Mouse (Mus musculus) neutrophil, adult 59 days (primary cell): ENCODE data around the gene Cpd. TPM values are rescaled to one million over a fixed set of nuclear protein-coding genes. Genes with fewer than 3 reads are reported as not detected.

Experiments used
- total RNA-seq, 2 experiments: library from RNA; stranded (reverse); gene quantifications; 1 replicate in 1 of 2; 2 replicates in 1 of 2; pipeline ENCODE4 v1.2.4; 2023

The Cpd gene
- total RNA-seq: 10 to 100 TPM; 68.0 to 83.0 TPM

DNA sequence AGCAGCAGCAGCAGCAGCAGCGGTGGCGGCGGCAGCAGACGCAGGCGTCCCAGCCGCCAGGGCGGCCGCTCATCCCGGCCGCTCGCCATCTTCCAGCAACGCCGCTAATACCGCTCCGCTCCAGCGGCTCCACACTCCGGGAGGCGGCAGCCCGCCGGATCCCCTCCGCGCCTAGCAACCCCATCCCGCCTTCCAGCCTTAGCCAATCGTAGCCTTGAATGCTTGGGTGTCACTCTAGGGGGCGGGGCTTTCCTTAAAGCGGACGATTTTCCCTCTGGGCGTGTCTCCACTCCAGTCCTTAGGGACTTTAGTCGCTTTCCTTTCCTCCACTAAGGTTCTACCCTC lies at the start of gene Cpd:
TSS of gene Cpd (minus strand) at position 141 of the 345 bp plus-strand sequence.

DNA sequence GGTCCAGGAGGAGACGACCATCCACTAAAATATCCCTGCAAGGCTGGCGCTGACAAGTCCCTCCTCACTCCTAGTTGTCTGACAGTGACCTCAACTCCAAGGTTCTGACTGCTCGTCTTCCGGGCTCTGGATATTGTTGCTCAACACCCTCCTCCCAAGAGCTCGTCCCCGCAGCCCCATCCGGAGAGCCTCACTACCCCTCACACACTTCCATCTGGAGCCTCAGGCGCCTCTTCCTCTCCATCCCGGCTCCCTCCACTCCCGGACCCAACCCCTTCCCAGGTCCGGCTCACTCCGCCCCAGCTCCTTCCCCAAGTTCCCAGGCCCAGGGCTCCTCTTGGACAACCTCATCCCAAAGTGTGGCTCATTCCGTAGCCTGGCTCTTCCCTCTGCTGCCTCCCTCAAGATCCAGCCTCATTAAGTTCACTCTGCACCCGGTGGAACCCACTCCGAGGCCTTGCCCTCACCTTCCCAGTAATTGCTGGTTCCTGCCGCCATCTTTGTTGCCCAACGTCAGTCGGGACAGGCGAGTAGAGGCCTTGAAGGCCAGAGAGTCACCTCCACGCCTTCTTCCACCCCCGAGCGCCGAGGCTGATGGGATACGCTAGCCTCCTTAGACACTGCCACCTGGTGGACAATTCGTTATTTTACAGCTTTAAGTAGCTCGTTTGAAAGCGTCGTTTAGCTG lies 83.6 kb downstream of the Cpd start, which contains the start of gene Gosr1:
TSS of gene Gosr1 (minus strand) at position 527 of the 688 bp plus-strand sequence.

Other genes with a start within 250 kb of the Cpd start
- 100 to 1,000 TPM; 106 to 116 TPM for gene Abr, start 224.7 kb downstream of the Cpd start, total RNA-seq
- gene Bhlha9, start 174.5 kb downstream of the Cpd start, total RNA-seq: not detected
- not detected for gene Trarg1, start 167.2 kb downstream of the Cpd start, total RNA-seq
- gene Gosr1, start 83.4 kb downstream of the Cpd start, total RNA-seq: 10 to 100 TPM; 30.3 to 37.1 TPM
- not detected for gene Tmigd1, start 55.1 kb upstream of the Cpd start, total RNA-seq
- 10 to 100 TPM; 32.5 to 45.4 TPM for gene Blmh, start 77.8 kb upstream of the Cpd start, total RNA-seq
- gene Slc6a4, start 151.6 kb upstream of the Cpd start, total RNA-seq: under 1 TPM; 0.44 to 0.62 TPM
- 10 to 100 TPM; 18.6 to 20.3 TPM for gene Nsrp1, start 231.4 kb upstream of the Cpd start, total RNA-seq